Mouse (Mus musculus): ENCODE measurements around the gene Hist2h3c1.
"Not testable (repeated sequence)": the region's sequence is repeated elsewhere in the genome, so short reads cannot be mapped to it uniquely, and the experiment has no call there.

- not testable (repeated sequence) for TF ChIP-seq CTCF (IDR thresholded peaks at IDR 0.05); POLR2A (IDR thresholded peaks at IDR 0.05; ENCODE audit: insufficient read depth, low read depth, low read length); EP300 (IDR thresholded peaks at IDR 0.05; ENCODE audit: insufficient read depth, low read depth, low read length)
These were observed at the start of gene Hist2h3c1 for GRCm38 (mm10) chr3:96246427-96246856.
